Mouse (Mus musculus) kidney, postnatal 0 days (tissue): ENCODE measurements at regions not wholly inside any gene's neighbourhood (a gene's known extent, or its start where the extent isn't known, plus 50 kb on each side); places are given as distances from the start of the nearest gene placed in this dataset.

Experiments
- ATAC-seq: fragments of 200-750 bp; cut with Nextera tagmentation; replicated peaks from 2 replicates; pipeline ENCODE4 v1.8.0; 2017; ENCODE audit warnings: low read depth, moderate number of reproducible peaks, moderate TSS enrichment, moderate library complexity; ENCODE audit not compliant: low FRiP score
- DNase-seq: peaks from one replicate; pipeline ENCODE4 v3.0.0-alpha.2; 2016; ENCODE audit warnings: low spot score
- H3K27ac ChIP-seq: fragments of 300-500 bp; sonication (generic); 2 replicates; pipeline ENCODE4 v1.5.1; 2014; ENCODE audit warnings: mild to moderate bottlenecking
- H3K27me3 ChIP-seq: fragments of 300-500 bp; sonication (generic); 2 replicates; pipeline ENCODE4 v1.6.1; 2014; ENCODE audit warnings: low read length, mixed read lengths; ENCODE audit not compliant: insufficient read depth
- H3K36me3 ChIP-seq: fragments of 300-500 bp; sonication (generic); 2 replicates; pipeline ENCODE4 v1.6.1; 2014; ENCODE audit warnings: low read length, mixed read lengths; ENCODE audit not compliant: insufficient read depth
- H3K4me1 ChIP-seq: fragments of 300-500 bp; sonication (generic); replicated peaks from 2 replicates; pipeline ENCODE4 v1.6.1; 2014; ENCODE audit warnings: antibody characterized with exemption, low read length, mixed read lengths; ENCODE audit not compliant: insufficient read depth
- H3K4me2 ChIP-seq: fragments of 300-500 bp; sonication (generic); 2 replicates; pipeline ENCODE4 v1.6.1; 2014; ENCODE audit warnings: mild to moderate bottlenecking, low read length, moderate library complexity, mixed read lengths
- H3K4me3 ChIP-seq: fragments of 300-500 bp; sonication (generic); replicated peaks from 2 replicates; pipeline ENCODE4 v1.5.1; 2014; ENCODE audit warnings: low read depth, low read length
- H3K9ac ChIP-seq: fragments of 300-500 bp; sonication (generic); 2 replicates; pipeline ENCODE4 v1.6.1; 2014; ENCODE audit warnings: low read depth, low read length
- H3K9me3 ChIP-seq: fragments of 300-500 bp; sonication (generic); replicated peaks from 2 replicates; pipeline ENCODE4 v1.6.1; 2016; ENCODE audit warnings: low read length, inconsistent platforms, mixed read lengths
- CTCF ChIP-seq: IDR thresholded peaks from 2 replicates; pipeline ENCODE4 v1.5.1; 2016; ENCODE audit warnings: antibody characterized with exemption, low read depth, mild to moderate bottlenecking, moderate library complexity
- WGBS: fragments of 180-500 bp; shearing (Covaris S2); extraction: QIAGEN DNeasy Blood & Tissue Kit; methylation state at CpG from one replicate; pipeline ENCODE4 v1.1.7; 2014; 5-methylcytosine and 5-hydroxymethylcytosine counted together

- no peak for TF ChIP-seq CTCF
- Histone ChIP-seq H3K27me3 (no peaks in the 10 kb centered on the region), H3K4me3 (no peak overlapping the region), H3K27ac (no peak overlapping the region), H3K36me3 (no peaks in the 10 kb centered on the region), H3K4me2 (no peak overlapping the region), H3K9me3 (no peaks in the 10 kb centered on the region), H3K9ac (no peak overlapping the region), H3K4me1 (peaks cover 3% of the 10 kb centered on the region)
- ATAC-seq = no peak
- WGBS = 97% methylated on average over 1 of the region's 1 CpGs
- DNase-seq = no peak
Observed at GRCm38 (mm10) chr5:64643584-64643983, 159.6 kb upstream of the Klf3 start.

GRCm38 (mm10) chr5:64647417-64648125 is 155.6 kb upstream of the Klf3 start:
- TF ChIP-seq CTCF = no peak
- Histone ChIP-seq H3K4me1 (peaks cover 6% of the 10 kb centered on the region), H3K9ac (peak overlapping the region; percentile 35; the same call in 1 of the 2 replicates), H3K4me2 (peak overlapping the region; percentile 56), H3K9me3 (no peaks in the 10 kb centered on the region), H3K27me3 (no peaks in the 10 kb centered on the region), H3K36me3 (no peaks in the 10 kb centered on the region), H3K4me3 (peak overlapping the region; percentile 24), H3K27ac (peak overlapping the region; percentile 73)
- 6% methylated on average over 18 of the region's 18 CpGs for WGBS
- DNase-seq (peak; percentile 52), ATAC-seq (peak; percentile 81)

GRCm38 (mm10) chr5:64648492-64648891 is 154.7 kb upstream of the Klf3 start:
- Histone ChIP-seq H3K4me1 (peaks cover 6% of the 10 kb centered on the region), H3K4me2 (0 out of 2 replicates have a peak overlapping the region, but pooled peaks have one; percentile 1), H3K27me3 (no peaks in the 10 kb centered on the region), H3K36me3 (no peaks in the 10 kb centered on the region), H3K27ac (peak overlapping the region; percentile 60; the same call in 1 of the 2 replicates), H3K9ac (no peak overlapping the region), H3K9me3 (no peaks in the 10 kb centered on the region), H3K4me3 (no peak overlapping the region)
- DNase-seq (peak; percentile 73), ATAC-seq (0 out of 2 replicates have a peak, but pooled peaks have one; percentile 27)
- WGBS = 13% methylated on average over 8 of the region's 8 CpGs
- no peak for TF ChIP-seq CTCF

- Histone ChIP-seq H3K4me3 (no peak overlapping the region), H3K4me1 (peaks cover 6% of the 10 kb centered on the region), H3K4me2 (no peak overlapping the region), H3K36me3 (no peaks in the 10 kb centered on the region), H3K9me3 (no peaks in the 10 kb centered on the region), H3K27ac (no peak overlapping the region), H3K9ac (no peak overlapping the region), H3K27me3 (no peaks in the 10 kb centered on the region)
- no peak for DNase-seq
- TF ChIP-seq CTCF = no peak
- ATAC-seq = no peak
- WGBS = 69% methylated on average over 3 of the region's 3 CpGs
Observed at GRCm38 (mm10) chr5:64651407-64651806, 151.8 kb upstream of the Klf3 start.

- no peak for TF ChIP-seq CTCF
- Histone ChIP-seq H3K4me1 (peaks cover 1% of the 10 kb centered on the region), H3K9me3 (no peaks in the 10 kb centered on the region), H3K4me3 (no peak overlapping the region), H3K36me3 (no peaks in the 10 kb centered on the region), H3K9ac (no peak overlapping the region), H3K27ac (no peak overlapping the region), H3K4me2 (no peak overlapping the region), H3K27me3 (no peaks in the 10 kb centered on the region)
- ATAC-seq (no peak), DNase-seq (no peak)
- 83% methylated on average over 5 of the region's 5 CpGs for WGBS
Observed at GRCm38 (mm10) chr5:64653764-64654163, 149.4 kb upstream of the Klf3 start.

GRCm38 (mm10) chr5:64655286-64655685 is 147.9 kb upstream of the Klf3 start:
- Histone ChIP-seq H3K27me3 (no peaks in the 10 kb centered on the region), H3K9ac (no peak overlapping the region), H3K4me1 (no peaks in the 10 kb centered on the region), H3K4me3 (no peak overlapping the region), H3K4me2 (no peak overlapping the region), H3K36me3 (no peaks in the 10 kb centered on the region), H3K27ac (no peak overlapping the region), H3K9me3 (no peaks in the 10 kb centered on the region)
- 62% methylated on average over 5 of the region's 5 CpGs for WGBS
- no peak for TF ChIP-seq CTCF
- DNase-seq (no peak), ATAC-seq (no peak)
